Comparison of ENCODE assay signal across 8 mouse cellular contexts in the genomic region with DNA sequence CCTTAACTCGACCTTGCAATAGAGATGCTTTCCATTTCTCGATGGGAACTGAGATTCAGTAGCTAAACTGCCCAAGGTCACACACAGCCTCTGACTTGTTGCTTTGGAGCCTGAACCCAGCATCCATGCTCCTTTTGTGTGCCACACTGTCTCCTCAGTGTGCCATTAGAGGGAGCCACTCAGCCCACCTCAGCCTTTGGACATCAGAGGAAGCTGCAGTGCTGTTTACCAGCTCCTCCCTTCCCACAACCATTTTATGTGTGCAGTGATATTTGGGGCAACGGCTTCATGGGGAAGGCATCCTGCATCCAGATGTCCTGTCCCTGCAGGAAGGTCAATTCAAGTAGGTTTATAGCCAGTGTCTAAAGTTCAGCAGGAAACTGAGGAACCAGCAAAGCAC. TPM values are rescaled to one million over a fixed set of nuclear protein-coding genes. Genes with fewer than 3 reads are reported as not detected.
DNase-seq lines count a peak whose midpoint lies in the region; ATAC-seq and TF ChIP-seq lines count a peak whose summit lies in the region.
"Had no signal": no experiment of that assay in that cellular context is flagged by ENCODE, and none has a peak within 500 bp of the region (broad histone marks: within the 10 kb centered on the region; RNA-seq: fewer than 3 reads in every experiment).

No protein-coding gene starts in this region.

- no peak for TF ChIP-seq POLR2A in MEL (IDR thresholded peaks at IDR 0.05; ENCODE audit: control insufficient read depth in 1 of 2, insufficient read depth in 1 of 2, low read depth in 1 of 2, low read length in 2 of 2, poor library complexity in 1 of 2)

- TF ChIP-seq RAD21 in MEL (IDR thresholded peaks at IDR 0.05; ENCODE audit: low read depth, low read length) = peak; percentile 60

- H3K4me1 ChIP-seq in MEL (ENCODE audit: control insufficient read depth in 1 of 2, insufficient read depth in 2 of 2, low read length in 2 of 2) = peaks cover 11 to 20% of the 10 kb centered on the region in 2 experiments
- 0 out of 2 replicates have a peak, but pooled peaks cover 4% of the 10 kb centered on the region for H3K4me1 ChIP-seq in lung, embryonic 14.5 days (ENCODE audit: insufficient read depth)

- H3K79me2 ChIP-seq in MEL (ENCODE audit: control insufficient read depth, insufficient read depth, low read length, poor library complexity) = no peaks in the 10 kb centered on the region

- intact Hi-C loops in left cerebral cortex, postnatal 36 days (cut with DNase I) = no loop called here

- no peaks in the 10 kb centered on the region for H3K9me3 ChIP-seq in MEL (replicated peaks; ENCODE audit: insufficient read depth, low read length)
- no peaks in the 10 kb centered on the region for H3K9me3 ChIP-seq in lung, embryonic 14.5 days (ENCODE audit: low read depth, low read length)

- WGBS in lung, embryonic 14.5 days = 38% methylated on average over 3 of the region's 3 CpGs

- TF ChIP-seq EP300 in MEL (IDR thresholded peaks at IDR 0.05; ENCODE audit: low read depth in 1 of 2, low read length in 2 of 2) = no peak

- ATAC-seq in lung, embryonic 14.5 days (ENCODE audit: insufficient read depth) = no peak

- no peak overlapping the region for H3K9ac ChIP-seq in MEL (ENCODE audit: control insufficient read depth, low read depth, low read length, poor library complexity, severe bottlenecking)
- H3K9ac ChIP-seq in lung, embryonic 14.5 days = no peak overlapping the region

- no peak overlapping the region for H3K27ac ChIP-seq in layer of hippocampus, adult 2 months
- no peak overlapping the region for H3K27ac ChIP-seq in MEL (ENCODE audit: control insufficient read depth, low read depth, low read length)
- H3K27ac ChIP-seq in lung, embryonic 14.5 days (ENCODE audit: low read depth) = no peak overlapping the region

- DNase-seq in layer of hippocampus, adult 2 months (ENCODE audit: low spot score in 2 of 2) = no peak
- DNase-seq in layer of hippocampus, postnatal 25 days (ENCODE audit: extremely low spot score in 1 of 2, low spot score in 1 of 2) = no peak
- peak; percentile 70 for DNase-seq in MEL (ENCODE audit: low read depth, low spot score)
- peak; percentile 69 for DNase-seq in embryo, embryonic 10 days (ENCODE audit: low spot score)
- peak; percentile 36 for DNase-seq in lung, embryonic 14.5 days
- peak; percentile 60 for DNase-seq in thymus, postnatal 14 days
- no peak for DNase-seq in left cerebral cortex, postnatal 36 days (ENCODE audit: low spot score in 2 of 2)

- peak; percentile 74 for TF ChIP-seq CTCF in layer of hippocampus, adult 2 months (conservative IDR thresholded peaks at IDR 0.05)
- peak; percentile 72 to 83 (median 78) for TF ChIP-seq CTCF in MEL (IDR thresholded peaks at IDR 0.05 in 2 of 3, conservative IDR thresholded peaks at IDR 0.05 in 1 of 3; ENCODE audit: control insufficient read depth in 1 of 3, insufficient read depth in 1 of 3, low read depth in 2 of 3, low read length in 3 of 3, poor library complexity in 1 of 3, severe bottlenecking in 1 of 3)
- TF ChIP-seq CTCF in lung, embryonic 14.5 days (IDR thresholded peaks at IDR 0.05; ENCODE audit: low read depth) = peak; percentile 49

- peaks cover 0 to 24% of the 10 kb centered on the region in 2 experiments; a peak in 2 of 4 replicates for H3K36me3 ChIP-seq in MEL (ENCODE audit: control insufficient read depth in 1 of 2, insufficient read depth in 2 of 2, low read length in 2 of 2)
- no peaks in the 10 kb centered on the region for H3K36me3 ChIP-seq in lung, embryonic 14.5 days (ENCODE audit: insufficient read depth)

- peaks cover 0 to 1% of the 10 kb centered on the region in 2 experiments; a peak in 1 of 4 replicates for H3K27me3 ChIP-seq in MEL (ENCODE audit: control insufficient read depth in 1 of 2, insufficient read depth in 2 of 2, low read length in 2 of 2)
- no peaks in the 10 kb centered on the region for H3K27me3 ChIP-seq in lung, embryonic 14.5 days (ENCODE audit: insufficient read depth, low read length)

- no peak overlapping the region for H3K4me2 ChIP-seq in lung, embryonic 14.5 days

- H3K4me3 ChIP-seq in layer of hippocampus, adult 2 months = no peak overlapping the region
- H3K4me3 ChIP-seq in MEL (ENCODE audit: control insufficient read depth in 1 of 2, insufficient read depth in 1 of 2, low read depth in 2 of 2, low read length in 2 of 2) = peak overlapping the region; percentile 5 to 7; a peak in 1 of 4 replicates
- H3K4me3 ChIP-seq in lung, embryonic 14.5 days (ENCODE audit: low read depth, low read length) = no peak overlapping the region

TF ChIP-seq in MEL, 35 proteins besides CTCF, POLR2A, EP300 and RAD21:
- no peak for TF ChIP-seq NELFE (IDR thresholded peaks at IDR 0.05; ENCODE audit: low read depth, low read length)
- TF ChIP-seq E2F4 (IDR thresholded peaks at IDR 0.05; ENCODE audit: borderline replicate concordance, low read depth, low read length) = no peak
- TF ChIP-seq SIN3A (IDR thresholded peaks at IDR 0.05; ENCODE audit: low read length) = peak; percentile 26; the same call in 1 of the 2 replicates
- TF ChIP-seq GATA1 (IDR thresholded peaks at IDR 0.05; ENCODE audit: low read depth, low read length) = no peak
- peak; percentile 53 for TF ChIP-seq ZC3H11A (IDR thresholded peaks at IDR 0.05; ENCODE audit: low read depth, low read length)
- no peak for TF ChIP-seq CHD1 (IDR thresholded peaks at IDR 0.05; ENCODE audit: low read depth, low read length)
- TF ChIP-seq ZKSCAN1 (IDR thresholded peaks at IDR 0.05; ENCODE audit: low read depth, low read length) = no peak
- TF ChIP-seq HCFC1 (IDR thresholded peaks at IDR 0.05; ENCODE audit: low read depth, low read length) = no peak
- no peak for TF ChIP-seq MEF2A (IDR thresholded peaks at IDR 0.05; ENCODE audit: extremely low read depth, insufficient replicate concordance, low read depth, low read length, poor library complexity, severe bottlenecking)
- TF ChIP-seq SMC3 (IDR thresholded peaks at IDR 0.05; ENCODE audit: low read depth, low read length) = peak; percentile 80
- no peak for TF ChIP-seq KAT2A (conservative IDR thresholded peaks at IDR 0.05; ENCODE audit: low read depth, low read length)
- no peak for TF ChIP-seq USF2 (IDR thresholded peaks at IDR 0.05; ENCODE audit: borderline replicate concordance in 1 of 2, insufficient read depth in 1 of 2, low read depth in 1 of 2, low read length in 2 of 2)

RNA-seq across cellular contexts. Expression of a gene that starts 17.3 kb away (rescaled TPM):
- under 1 TPM; 0.79 to 0.86 TPM for total RNA-seq in layer of hippocampus, adult 2 months (2021)
- 1 to 10 TPM in 1 of 2 experiments, under 1 TPM in 1; 0.87 to 1.2 TPM for total RNA-seq in layer of hippocampus, postnatal 25 days (2021)
- not detected in 2 replicates for total RNA-seq in MEL (2012; rRNA removed)
- under 1 TPM in 1 of 2 experiments, not detected in 1; 0.04 TPM for polyA plus RNA-seq in MEL (2012; ENCODE audit: insufficient read depth in 1 of 2, insufficient read length in 2 of 2, low read depth in 1 of 2, low replicate concordance in 2 of 2, missing spikeins in 1 of 2)
- not detected in 2 replicates for polyA plus RNA-seq in lung, embryonic 14.5 days (2014; fragmentation: Nextera tagmentation; extraction: Ambion mirVana)
- under 1 TPM; 0.36 to 0.94 TPM for total RNA-seq in left cerebral cortex, postnatal 36 days (2021)
- total RNA-seq: heart, adult 18-20 months had no signal

RNA-seq across cellular contexts. Expression of a gene that starts 28.5 kb away (rescaled TPM):
- 100 to 1,000 TPM; 213 to 225 TPM for total RNA-seq in layer of hippocampus, adult 2 months (2021)
- total RNA-seq in layer of hippocampus, postnatal 25 days (2021) = 100 to 1,000 TPM; 230 to 241 TPM
- 19.7 and 21.6 TPM in 2 replicates for total RNA-seq in MEL (2012; rRNA removed)
- polyA plus RNA-seq in MEL (2012; ENCODE audit: insufficient read depth in 1 of 2, insufficient read length in 2 of 2, low read depth in 1 of 2, low replicate concordance in 2 of 2, missing spikeins in 1 of 2) = 100 to 1,000 TPM in 1 of 2 experiments, 10 to 100 TPM in 1; 53.3 to 107 TPM
- polyA plus RNA-seq in lung, embryonic 14.5 days (2014; fragmentation: Nextera tagmentation; extraction: Ambion mirVana) = 49.3 and 52.0 TPM in 2 replicates
- 100 to 1,000 TPM; 184 to 202 TPM for total RNA-seq in left cerebral cortex, postnatal 36 days (2021)

RNA-seq across cellular contexts. Expression of a gene that starts 49.5 kb away (rescaled TPM):
- total RNA-seq in layer of hippocampus, adult 2 months (2021) = 10 to 100 TPM; 53.9 to 56.2 TPM
- total RNA-seq in layer of hippocampus, postnatal 25 days (2021) = 10 to 100 TPM; 50.0 to 50.7 TPM
- total RNA-seq in MEL (2012; rRNA removed) = 14.9 and 19.7 TPM in 2 replicates
- 10 to 100 TPM in 1 of 2 experiments, not detected in 1; 42.6 TPM for polyA plus RNA-seq in MEL (2012; ENCODE audit: insufficient read depth in 1 of 2, insufficient read length in 2 of 2, low read depth in 1 of 2, low replicate concordance in 2 of 2, missing spikeins in 1 of 2)
- 59.4 and 60.0 TPM in 2 replicates for polyA plus RNA-seq in lung, embryonic 14.5 days (2014; fragmentation: Nextera tagmentation; extraction: Ambion mirVana)
- 10 to 100 TPM; 54.6 to 62.8 TPM for total RNA-seq in left cerebral cortex, postnatal 36 days (2021)

Comparison
In these comparisons a context has a peak if more than half of its experiments do, and no peak if none do; other contexts are left out.
1. DNase-seq: peak in MEL (single experiment), embryo, embryonic 10 days (single experiment), lung, embryonic 14.5 days (single experiment) and thymus, postnatal 14 days (single experiment); none in layer of hippocampus, adult 2 months (0 of 2), layer of hippocampus, postnatal 25 days (0 of 2) and left cerebral cortex, postnatal 36 days (0 of 2).
2. H3K4me3 ChIP-seq: peak in MEL (2 of 2); none in layer of hippocampus, adult 2 months (single experiment) and lung, embryonic 14.5 days (single experiment).
3. Peak in every context shown above with its lines, with median percentiles within 50 percentile points of each other: CTCF ChIP-seq.